Mouse (Mus musculus) forelimb bud, embryonic 11.5 days (tissue): ENCODE data around the gene Olfr77.

Experiments
- DNase-seq: peaks from one replicate; pipeline ENCODE4 v3.0.0-alpha.2; 2012; ENCODE audit warnings: low read depth, low spot score

Gene Olfr77

GRCm38 (mm10) chr9:19916565-19916964 is at the start of gene Olfr77:
Olfr77 (plus strand) TSS chr9:19916865.
- no peak for DNase-seq

- DNase-seq: no peak
Measured at GRCm38 (mm10) chr9:19887904-19888303, 28.8 kb upstream of the Olfr77 start, which contains the start of gene Olfr862. Olfr862 (minus strand) TSS chr9:19888004.

GRCm38 (mm10) chr9:19911170-19911569 is 5.5 kb upstream of the Olfr77 start:
- DNase-seq: no peak
